ENCODE assay signal across 28 mouse cellular contexts in genomic region chr10:59780698-59781097, GRCm38 (mm10).
DNase-seq lines count a peak whose midpoint lies in the region; ATAC-seq and TF ChIP-seq lines count a peak whose summit lies in the region.
"Had no signal": no experiment of that assay in that cellular context is flagged by ENCODE, and none has a peak within 500 bp of the region (broad histone marks: within the 10 kb centered on the region; RNA-seq: fewer than 3 reads in every experiment).

No protein-coding gene starts in this region.

- 0 out of 2 replicates have a peak, but pooled peaks cover 4% of the 10 kb centered on the region for H3K36me3 ChIP-seq in forebrain, embryonic 12.5 days (replicated peaks)
- no peaks in the 10 kb centered on the region for H3K36me3 ChIP-seq in forebrain, postnatal 0 days (ENCODE audit: insufficient read depth)
- no peaks in the 10 kb centered on the region for H3K36me3 ChIP-seq in hindbrain, embryonic 13.5 days
- H3K36me3 ChIP-seq in hindbrain, embryonic 16.5 days (ENCODE audit: control insufficient read depth, insufficient read depth, low read length) = no peaks in the 10 kb centered on the region
- peaks cover 6% of the 10 kb centered on the region for H3K36me3 ChIP-seq in limb, embryonic 12.5 days
- H3K36me3 ChIP-seq: neural tube, embryonic 15.5 days had no signal

- peaks cover 14% of the 10 kb centered on the region; the same call in 1 of the 2 replicates for H3K4me1 ChIP-seq in forebrain, embryonic 12.5 days
- H3K4me1 ChIP-seq in forebrain, postnatal 0 days (ENCODE audit: insufficient read depth) = no peaks in the 10 kb centered on the region
- peaks cover 32% of the 10 kb centered on the region for H3K4me1 ChIP-seq in hindbrain, embryonic 13.5 days (replicated peaks)
- peaks cover 12% of the 10 kb centered on the region for H3K4me1 ChIP-seq in hindbrain, embryonic 16.5 days (ENCODE audit: control insufficient read depth, insufficient read depth, low read depth, low read length)
- peaks cover 37% of the 10 kb centered on the region for H3K4me1 ChIP-seq in limb, embryonic 12.5 days (replicated peaks)

- no peaks in the 10 kb centered on the region for H3K27me3 ChIP-seq in forebrain, embryonic 12.5 days
- no peaks in the 10 kb centered on the region for H3K27me3 ChIP-seq in forebrain, postnatal 0 days (ENCODE audit: insufficient read depth, low read length)
- H3K27me3 ChIP-seq in hindbrain, embryonic 13.5 days = no peaks in the 10 kb centered on the region
- H3K27me3 ChIP-seq in hindbrain, embryonic 16.5 days (replicated peaks; ENCODE audit: control insufficient read depth, insufficient read depth, low read length) = no peaks in the 10 kb centered on the region
- H3K27me3 ChIP-seq in limb, embryonic 12.5 days = no peaks in the 10 kb centered on the region
- H3K27me3 ChIP-seq: neural tube, embryonic 15.5 days had no signal

- H3K4me2 ChIP-seq in forebrain, embryonic 12.5 days = no peak overlapping the region
- H3K4me2 ChIP-seq in forebrain, postnatal 0 days (ENCODE audit: low read depth) = no peak overlapping the region
- H3K4me2 ChIP-seq in hindbrain, embryonic 13.5 days = no peak overlapping the region
- H3K4me2 ChIP-seq in hindbrain, embryonic 16.5 days (ENCODE audit: low read length) = no peak overlapping the region
- H3K4me2 ChIP-seq in limb, embryonic 12.5 days = no peak overlapping the region
- H3K4me2 ChIP-seq: neural tube, embryonic 15.5 days had no signal

- 0 out of 2 replicates have a peak overlapping the region, but pooled peaks have one; percentile 27 for H3K27ac ChIP-seq in forebrain, embryonic 12.5 days
- H3K27ac ChIP-seq in forebrain, postnatal 0 days (ENCODE audit: low read depth, low read length) = no peak overlapping the region
- H3K27ac ChIP-seq in hindbrain, embryonic 13.5 days = peak overlapping the region; percentile 30; the same call in 1 of the 2 replicates
- H3K27ac ChIP-seq in hindbrain, embryonic 16.5 days (ENCODE audit: low read depth, low read length) = no peak overlapping the region
- H3K27ac ChIP-seq in limb, embryonic 12.5 days = 0 out of 2 replicates have a peak overlapping the region, but pooled peaks have one; percentile 29
- H3K27ac ChIP-seq: heart, adult 2 months; liver, embryonic 14.5 days; macrophage; neural tube, embryonic 15.5 days had no signal

- H3K4me3 ChIP-seq in forebrain, embryonic 12.5 days (replicated peaks) = no peak overlapping the region
- no peak overlapping the region for H3K4me3 ChIP-seq in forebrain, postnatal 0 days (ENCODE audit: low read depth, low read length)
- no peak overlapping the region for H3K4me3 ChIP-seq in hindbrain, embryonic 13.5 days
- no peak overlapping the region for H3K4me3 ChIP-seq in hindbrain, embryonic 16.5 days (ENCODE audit: low read length)
- H3K4me3 ChIP-seq in limb, embryonic 12.5 days (replicated peaks) = no peak overlapping the region
- H3K4me3 ChIP-seq: heart, adult 2 months; neural tube, embryonic 15.5 days had no signal

- DNase-seq in forebrain, postnatal 0 days = no peak
- peak; percentile 74 for DNase-seq in retina, postnatal 1 day
- no peak for DNase-seq in right cerebral cortex, postnatal 25 days
- DNase-seq: adrenal gland, postnatal 10 days; cerebellum, adult 9-10 months; cerebellum, postnatal 36 days; heart, adult 2 months; heart, postnatal 14 days; kidney, adult 9 months; kidney, postnatal 10 days; layer of hippocampus, postnatal 36 days; left cerebral cortex, postnatal 4 days; liver; lung, adult 2 months; lung, postnatal 10 days; right cerebral cortex, adult 18-20 months; right cerebral cortex, postnatal 4 days; thymus, adult 2 months; thymus, postnatal 4 days had no signal

- no peak overlapping the region for H3K9ac ChIP-seq in forebrain, embryonic 12.5 days
- no peak overlapping the region for H3K9ac ChIP-seq in forebrain, postnatal 0 days
- no peak overlapping the region for H3K9ac ChIP-seq in hindbrain, embryonic 13.5 days
- no peak overlapping the region for H3K9ac ChIP-seq in hindbrain, embryonic 16.5 days (ENCODE audit: low read depth, low read length)
- H3K9ac ChIP-seq in limb, embryonic 12.5 days (replicated peaks) = no peak overlapping the region
- H3K9ac ChIP-seq: liver, embryonic 14.5 days; neural tube, embryonic 15.5 days had no signal

- ATAC-seq in forebrain, embryonic 12.5 days (ENCODE audit: low FRiP score) = no peak
- ATAC-seq in forebrain, postnatal 0 days = no peak
- no peak for ATAC-seq in hindbrain, embryonic 13.5 days (ENCODE audit: low FRiP score)
- ATAC-seq in hindbrain, embryonic 16.5 days = no peak
- ATAC-seq in limb, embryonic 12.5 days (ENCODE audit: insufficient number of reproducible peaks, insufficient read depth, low FRiP score, low TSS enrichment, low read depth) = no peak
- ATAC-seq: intestine, postnatal 0 days had no signal

- H3K9me3 ChIP-seq in forebrain, embryonic 12.5 days = no peaks in the 10 kb centered on the region
- H3K9me3 ChIP-seq in forebrain, postnatal 0 days (ENCODE audit: low read length) = no peaks in the 10 kb centered on the region
- no peaks in the 10 kb centered on the region for H3K9me3 ChIP-seq in hindbrain, embryonic 13.5 days
- no peaks in the 10 kb centered on the region for H3K9me3 ChIP-seq in hindbrain, embryonic 16.5 days (ENCODE audit: control insufficient read depth, low read length)
- no peaks in the 10 kb centered on the region for H3K9me3 ChIP-seq in limb, embryonic 12.5 days
- H3K9me3 ChIP-seq: G1E; neural tube, embryonic 15.5 days had no signal

- 8% methylated on average over 3 of the region's 3 CpGs for WGBS in forebrain, embryonic 12.5 days
- 13% methylated on average over 3 of the region's 3 CpGs for WGBS in forebrain, postnatal 0 days
- 18% methylated on average over 3 of the region's 3 CpGs for WGBS in hindbrain, embryonic 13.5 days
- WGBS in hindbrain, embryonic 16.5 days = 10% methylated on average over 3 of the region's 3 CpGs
- 48% methylated on average over 3 of the region's 3 CpGs for WGBS in limb, embryonic 12.5 days

- no peak for TF ChIP-seq CTCF in forebrain, postnatal 0 days (IDR thresholded peaks at IDR 0.05; ENCODE audit: low read depth)

Comparison
In these comparisons a context has a peak if more than half of its experiments do, and no peak if none do; other contexts are left out.
1. H3K27ac ChIP-seq: peak in forebrain, embryonic 12.5 days (single experiment), hindbrain, embryonic 13.5 days (single experiment) and limb, embryonic 12.5 days (single experiment); none in forebrain, postnatal 0 days (single experiment) and hindbrain, embryonic 16.5 days (single experiment).